Mouse (Mus musculus) macrophage (primary cell): ENCODE results near the gene Rsph14. TPM values are rescaled to one million over a fixed set of nuclear protein-coding genes. Genes with fewer than 3 reads are reported as not detected.

Source experiments
- H3K27ac ChIP-seq: fragments of 350-480 bp; formaldehyde crosslinking; 2 replicates; pipeline ENCODE4 v1.9.0; 2021
- H3K36me3 ChIP-seq: fragments of 350-480 bp; formaldehyde crosslinking; 2 replicates; pipeline ENCODE4 v1.9.0; 2021; ENCODE audit errors: inconsistent target
- H3K4me3 ChIP-seq: fragments of 350-480 bp; formaldehyde crosslinking; 2 replicates; pipeline ENCODE4 v1.9.0; 2021; ENCODE audit errors: inconsistent target
- H3K79me2 ChIP-seq: fragments of 350-480 bp; formaldehyde crosslinking; 2 replicates; pipeline ENCODE4 v1.9.0; 2021; ENCODE audit errors: inconsistent target
- WGBS: methylation state at CpG from one replicate; pipeline ENCODE4 v1.1.7; 2026; ENCODE audit warnings: inconsistent platforms; ENCODE audit not compliant: missing documents; 5-methylcytosine and 5-hydroxymethylcytosine counted together
- polyA plus RNA-seq: library from polyadenylated mRNA; stranded (reverse); fragments of 250-400 nt; gene quantifications from 3 replicates; pipeline ENCODE4 v1.2.4, GENCODE M21; 2018; ENCODE audit warnings: inconsistent platforms

The Rsph14 gene
- polyA plus RNA-seq, 1 experiment from 2014 or later = not detected

DNA sequence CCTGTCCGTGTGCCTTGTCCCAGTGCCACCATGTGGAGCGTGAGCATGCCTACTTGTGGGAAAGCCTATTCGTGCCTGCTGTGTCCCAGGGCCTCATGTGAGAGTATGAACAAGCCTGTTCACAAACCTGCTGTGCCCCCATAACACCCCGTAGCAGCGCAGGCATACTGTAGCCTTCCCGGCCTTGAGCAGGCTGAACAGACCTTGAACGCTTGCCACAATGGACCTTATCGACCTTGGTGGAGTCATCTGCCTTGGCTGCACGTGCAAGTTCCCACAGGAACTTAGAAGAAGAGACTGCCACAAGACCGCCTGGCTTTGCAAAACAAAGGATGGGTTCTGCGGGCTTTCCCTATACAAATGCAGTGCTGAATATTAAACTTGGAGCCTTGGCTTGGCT lies 110.8 kb downstream of the Rsph14 start:
- Histone ChIP-seq H3K79me2 (no peaks in the 10 kb centered on the region), H3K4me3 (no peak overlapping the region), H3K27ac (no peak overlapping the region), H3K36me3 (no peaks in the 10 kb centered on the region)
- WGBS = 86% methylated on average over 11 of the region's 11 CpGs

- WGBS = 41% methylated on average over 17 of the region's 17 CpGs
- Histone ChIP-seq H3K4me3 (no peak overlapping the region), H3K27ac (no peak overlapping the region), H3K79me2 (no peaks in the 10 kb centered on the region), H3K36me3 (no peaks in the 10 kb centered on the region)
Measured at GRCm38 (mm10) chr10:74920853-74921567, 111.4 kb downstream of the Rsph14 start.

GRCm38 (mm10) chr10:74919277-74919676 lies 113.1 kb downstream of the Rsph14 start:
- H3K27ac ChIP-seq = no peak overlapping the region
- WGBS = 60% methylated on average over 5 of the region's 5 CpGs
- no peaks in the 10 kb centered on the region for H3K36me3 ChIP-seq
- no peak overlapping the region for H3K4me3 ChIP-seq
- H3K79me2 ChIP-seq = no peaks in the 10 kb centered on the region

- Histone ChIP-seq H3K36me3 (no peaks in the 10 kb centered on the region), H3K79me2 (no peaks in the 10 kb centered on the region), H3K4me3 (no peak overlapping the region), H3K27ac (no peak overlapping the region)
- WGBS = 86% methylated on average over 2 of the region's 2 CpGs
Measured at GRCm38 (mm10) chr10:74908431-74908830, 124.0 kb downstream of the Rsph14 start.

Other genes starting within 250 kb of the Rsph14 start
- 0.09 to 0.59 TPM in 2 of 3 replicates, not detected in the other for gene Gnaz, start 65.4 kb downstream of the Rsph14 start, polyA plus RNA-seq
- gene Rab36, start 4.5 kb upstream of the Rsph14 start, polyA plus RNA-seq = 0.12 to 0.20 TPM (median 0.13 TPM) in 3 replicates
- gene Bcr, start 28.0 kb upstream of the Rsph14 start, polyA plus RNA-seq = 0.76 to 2.7 TPM (median 1.4 TPM) in 3 replicates
- gene Specc1l, start 179.5 kb upstream of the Rsph14 start, polyA plus RNA-seq = 26.2 to 38.4 TPM (median 38.1 TPM) in 3 replicates